Mouse (Mus musculus) urinary bladder, postnatal 25 days (tissue): Measurements from ENCODE around the gene Olfr648.

Experiments
- DNase-seq: peaks from one replicate; pipeline ENCODE4 v3.0.0; 2022; ENCODE audit warnings: low spot score

The Olfr648 gene

DNA sequence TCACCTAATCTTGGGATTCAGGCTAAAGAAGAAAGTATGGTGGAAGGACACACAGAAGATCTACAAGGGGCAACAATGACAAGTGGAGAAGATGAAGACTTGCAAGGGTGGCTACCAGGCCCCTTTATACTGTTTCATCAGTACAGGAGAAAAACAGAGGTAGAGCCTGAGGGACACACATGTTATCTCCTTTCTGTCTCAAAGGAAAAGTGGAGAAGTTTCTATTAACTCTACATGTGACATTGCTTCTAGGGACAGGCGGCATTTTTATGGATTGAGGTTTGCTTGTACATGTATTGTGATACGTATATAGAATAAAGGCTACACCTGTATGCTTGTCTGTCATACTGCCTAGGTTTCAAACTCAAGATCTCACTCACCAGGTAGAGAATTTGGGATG is at the start of gene Olfr648:
Olfr648 (minus strand) TSS at position 101 of the 400 bp plus-strand sequence.
- DNase-seq, result no peak

DNA sequence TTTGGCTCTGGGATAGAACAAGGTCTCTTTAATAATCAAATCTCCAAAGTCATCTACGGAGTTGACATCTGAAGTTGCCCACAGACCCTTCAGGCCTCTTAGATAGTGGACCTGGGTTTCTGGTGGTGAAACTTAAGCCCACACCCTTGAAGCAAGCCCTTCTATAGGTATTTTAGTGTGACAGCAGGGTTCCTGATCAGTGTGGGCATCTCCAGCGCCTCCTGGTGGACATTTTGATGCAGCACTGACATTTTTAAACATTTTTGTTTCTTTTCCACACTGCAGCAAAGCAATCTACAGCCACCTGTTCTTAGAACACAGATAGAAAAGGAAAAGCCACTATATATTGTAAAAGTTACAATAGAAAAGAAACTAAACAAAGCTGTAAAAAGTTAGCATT is 48.0 kb upstream of the Olfr648 start:
- DNase-seq, result peak; percentile 20

DNA sequence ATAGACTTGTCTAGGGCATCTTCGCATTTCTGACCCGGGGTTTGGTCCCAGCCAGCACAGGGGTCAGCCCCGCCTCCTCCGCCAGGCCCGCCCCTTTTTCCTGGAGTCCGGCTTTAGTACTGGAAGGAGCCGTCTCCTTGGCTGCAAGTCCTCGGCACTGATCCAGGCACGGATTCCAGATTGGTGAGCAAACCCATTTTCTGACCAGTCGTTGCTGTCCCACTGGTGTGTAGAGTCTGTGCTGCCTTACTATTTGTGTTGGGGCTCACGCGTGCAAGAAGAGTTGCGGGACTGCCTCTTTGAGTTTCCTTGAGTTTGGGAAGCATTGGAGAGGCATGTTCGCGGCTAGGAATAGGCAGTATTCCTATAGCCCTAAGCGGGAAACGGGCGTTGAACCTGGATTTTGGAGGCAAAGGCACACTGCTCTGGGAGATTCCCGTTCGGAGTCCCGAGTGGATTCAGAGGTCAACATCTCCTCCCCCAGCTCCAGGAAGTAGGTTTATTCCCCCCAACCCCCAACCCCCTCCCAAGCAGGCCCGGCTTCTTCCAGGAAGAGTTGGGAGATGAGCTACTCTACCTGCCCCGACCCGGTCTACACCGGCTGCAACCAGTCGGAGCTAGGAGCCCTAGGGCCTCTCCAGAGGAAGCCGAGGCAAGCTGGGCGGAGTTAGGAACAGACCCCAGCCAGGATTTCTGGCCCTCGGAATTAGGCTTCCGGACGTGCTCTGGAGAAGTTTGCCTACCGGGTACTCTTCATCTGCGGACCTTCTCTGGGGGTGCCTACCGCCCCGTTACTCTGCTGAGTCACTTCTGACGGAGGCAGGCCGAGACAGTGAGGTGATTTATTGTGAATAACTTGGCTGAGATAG is 35.7 kb upstream of the Olfr648 start, which contains the start of gene Trim6:
Trim6 (plus strand) TSS at position 93 of the 869 bp plus-strand sequence.
- peak; percentile 70 for DNase-seq

DNA sequence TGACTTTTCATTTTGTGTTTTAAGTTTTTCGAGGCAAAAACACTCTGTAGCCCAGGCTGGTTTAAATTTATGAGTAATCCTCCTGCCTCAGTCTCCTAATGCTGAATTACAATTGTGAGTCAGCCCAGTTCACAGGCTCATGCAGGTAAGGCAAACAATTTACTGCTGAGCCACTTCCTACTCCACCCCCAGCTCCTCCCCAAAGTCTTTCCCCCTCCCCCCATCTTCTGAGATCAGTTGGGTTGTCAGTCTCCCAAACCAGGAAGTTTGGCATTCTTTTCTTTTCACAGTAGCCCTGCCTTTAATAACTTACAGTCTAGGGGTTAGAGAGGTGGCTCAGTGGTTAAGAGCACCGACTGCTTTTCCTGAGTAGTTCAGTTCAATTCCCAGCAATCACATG is 34.7 kb upstream of the Olfr648 start:
- no peak for DNase-seq

DNA sequence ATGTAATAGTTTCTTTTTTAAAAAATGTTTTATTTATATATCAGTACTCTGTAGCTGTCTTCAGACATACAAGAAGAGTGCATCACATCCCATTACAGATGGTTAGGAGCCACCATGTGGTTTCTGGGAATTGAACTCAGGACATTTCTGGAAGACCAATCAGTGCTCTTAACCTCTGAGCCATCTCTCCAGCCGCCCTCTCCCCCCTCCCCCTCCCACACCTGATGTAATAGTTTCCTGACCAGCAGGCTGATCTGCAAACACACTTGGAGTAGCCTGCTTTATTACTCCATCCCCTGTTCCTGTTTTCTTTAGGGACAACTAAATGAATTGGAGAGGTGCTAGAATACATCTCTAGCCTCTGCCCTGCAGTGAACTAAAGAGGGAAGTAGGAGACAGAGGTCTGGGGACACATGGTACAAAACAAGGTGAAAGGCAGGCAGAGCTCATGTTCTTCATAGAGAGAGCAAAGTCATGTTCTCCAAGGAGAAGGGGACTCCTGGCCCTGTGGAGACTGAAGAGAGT is 32.9 kb upstream of the Olfr648 start:
- DNase-seq, result no peak

DNA sequence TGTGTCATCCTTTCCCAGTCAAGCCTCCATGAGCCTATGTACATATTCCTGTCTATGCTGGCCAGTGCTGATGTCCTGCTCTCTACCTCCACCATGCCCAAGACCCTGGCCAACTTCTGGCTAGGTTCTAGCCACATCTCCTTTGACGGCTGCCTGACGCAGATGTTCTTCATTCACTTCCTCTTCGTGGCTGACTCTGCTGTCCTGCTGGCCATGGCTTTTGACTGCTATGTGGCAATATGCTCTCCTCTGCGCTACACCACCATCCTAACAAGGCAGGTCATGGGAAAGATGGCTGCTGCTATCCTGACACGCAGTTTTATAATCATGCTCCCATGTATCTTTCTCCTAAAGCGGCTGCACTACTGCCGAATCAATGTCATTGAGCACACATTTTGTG is 23.0 kb upstream of the Olfr648 start:
- DNase-seq, result no peak

GRCm38 (mm10) chr7:104199822-104200221 is 16.6 kb upstream of the Olfr648 start:
- DNase-seq, result peak; percentile 68

- DNase-seq, result no peak
These were observed 12.7 kb upstream of the Olfr648 start, which contains the start of gene Olfr649 for GRCm38 (mm10) chr7:104195885-104196284. TSS of gene Olfr649 (minus strand) at chr7:104195985.

DNA sequence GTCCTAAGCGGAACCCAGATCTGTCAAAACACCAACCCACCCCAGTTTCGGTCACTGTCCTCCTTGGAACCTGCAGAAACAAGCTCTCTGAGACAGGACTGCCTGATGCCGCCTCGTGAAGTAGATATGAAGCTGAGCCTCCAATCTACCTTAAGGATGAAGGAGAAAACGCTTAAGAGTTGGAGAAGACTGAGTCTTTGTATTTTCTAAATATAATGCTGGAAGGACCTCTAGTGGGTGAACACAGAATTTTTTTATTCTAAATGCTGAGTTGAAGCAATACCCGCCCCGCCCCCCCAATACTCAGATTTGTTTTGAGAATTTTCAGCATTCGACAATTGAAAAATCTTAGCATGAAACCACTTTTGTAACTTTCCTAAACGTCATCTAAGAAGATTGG is 8.1 kb upstream of the Olfr648 start:
- no peak for DNase-seq

- no peak for DNase-seq
These were observed 4.1 kb downstream of the Olfr648 start for GRCm38 (mm10) chr7:104179074-104179473.

- no peak for DNase-seq
These were observed 4.7 kb downstream of the Olfr648 start for GRCm38 (mm10) chr7:104178422-104179054.

- no peak for DNase-seq
These were observed 8.1 kb downstream of the Olfr648 start for GRCm38 (mm10) chr7:104175085-104175484.

DNA sequence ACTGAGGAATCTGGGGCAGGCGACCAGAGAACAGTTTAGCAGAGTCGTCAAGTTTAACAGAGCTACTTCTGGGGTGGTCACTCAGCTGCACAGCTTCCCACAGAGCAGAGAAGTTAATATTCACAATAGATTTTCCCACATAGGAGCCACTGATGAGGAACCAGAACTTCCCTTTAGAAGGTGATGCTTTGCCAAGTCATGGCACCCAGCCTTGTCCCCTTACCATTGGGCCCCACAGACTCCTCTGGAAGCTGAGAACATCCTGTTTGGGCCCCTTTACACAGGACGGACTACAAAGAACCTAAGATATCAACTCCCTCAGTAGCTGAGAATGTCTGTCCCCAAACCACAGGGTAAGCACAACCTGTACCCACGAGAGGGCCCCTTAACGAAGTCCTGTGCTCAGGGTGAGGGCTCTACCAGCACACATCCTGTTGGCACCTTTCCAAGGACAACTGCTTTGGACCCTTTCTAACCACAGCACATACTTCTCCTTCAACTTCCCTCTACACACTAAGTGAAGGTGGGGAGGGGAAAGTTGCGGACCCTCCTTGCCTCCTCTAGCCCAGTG is 13.5 kb downstream of the Olfr648 start:
- DNase-seq, result no peak

GRCm38 (mm10) chr7:104167105-104167504 is 16.1 kb downstream of the Olfr648 start:
- no peak for DNase-seq

GRCm38 (mm10) chr7:104150456-104150855 is 32.7 kb downstream of the Olfr648 start, which contains the start of gene Ubqlnl:
TSS of gene Ubqlnl (minus strand) at chr7:104150556.
- DNase-seq, result no peak

- no peak for DNase-seq
These were observed 40.0 kb downstream of the Olfr648 start, which contains the start of gene Ubqln3 for GRCm38 (mm10) chr7:104143179-104143578. TSS of gene Ubqln3 (minus strand) at chr7:104143279.

DNA sequence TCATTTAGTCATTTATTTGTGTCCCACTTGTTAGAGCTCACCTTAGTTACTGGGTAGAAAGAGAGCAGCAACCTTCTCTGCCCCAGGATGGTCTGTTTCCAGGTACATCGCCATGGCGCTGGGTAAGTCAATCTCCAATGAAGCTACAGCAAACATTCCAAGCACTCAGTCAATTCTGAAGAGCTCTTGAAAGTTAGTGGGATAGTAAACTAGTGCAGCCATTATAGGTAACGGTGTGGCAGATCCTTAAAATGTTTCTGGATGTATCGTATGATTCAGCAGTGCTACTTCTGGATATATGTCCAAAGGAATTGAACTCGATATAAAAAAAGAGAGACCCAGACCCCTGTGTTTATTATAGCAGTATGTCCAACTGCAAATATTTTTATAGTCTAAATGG is 45.9 kb downstream of the Olfr648 start, which contains the start of gene Olfr643:
Olfr643 (minus strand) TSS at position 101 of the 400 bp plus-strand sequence.
- no peak for DNase-seq

DNA sequence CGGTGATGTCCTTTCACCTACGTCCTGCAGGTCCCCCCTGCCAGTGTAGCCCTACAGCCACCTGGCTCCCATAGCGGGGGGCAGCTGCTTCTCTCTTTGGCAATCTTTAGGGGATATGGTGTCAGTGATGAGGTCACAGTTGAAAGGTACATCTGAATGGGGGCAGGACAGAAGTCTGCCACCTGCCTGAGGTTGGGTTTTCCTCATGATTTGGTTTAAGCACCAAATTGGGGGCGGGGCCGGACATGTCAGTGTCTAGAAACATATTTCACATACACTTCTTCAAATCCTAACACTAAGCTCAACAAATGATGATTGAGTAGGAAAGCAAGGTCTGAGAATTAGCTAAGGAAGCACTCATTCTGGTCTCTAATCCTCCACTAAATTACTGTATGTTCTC is 53.5 kb downstream of the Olfr648 start, which contains the start of gene Ubqln5:
Ubqln5 (minus strand) TSS at position 101 of the 400 bp plus-strand sequence.
- DNase-seq, result no peak
